Mouse (Mus musculus) gastrocnemius, adult 18-20 months (tissue): ENCODE measurements around the gene Yif1a. TPM values are rescaled to one million over a fixed set of nuclear protein-coding genes. Genes with fewer than 3 reads are reported as not detected.
"Not testable (repeated sequence)": the region's sequence is repeated elsewhere in the genome, so short reads cannot be mapped to it uniquely, and the experiment has no call there.

Experiments used
- DNase-seq: peaks from one replicate; pipeline ENCODE4 v3.0.0; 2021; ENCODE audit warnings: low spot score
- total RNA-seq, 2 experiments: library from RNA; stranded (reverse); gene quantifications; 2 replicates each; pipeline ENCODE4 v1.2.3; 2021

The Yif1a gene
- total RNA-seq, 2 experiments from 2014 or later: 45.1 to 47.0 TPM

- no peak for DNase-seq
Measured at GRCm38 (mm10) chr19:5083961-5084833, 4.1 kb upstream of the Yif1a start.

GRCm38 (mm10) chr19:5084834-5085144 lies 3.5 kb upstream of the Yif1a start:
- DNase-seq: no peak

GRCm38 (mm10) chr19:5085145-5085863 lies 3.0 kb upstream of the Yif1a start, which contains the start of gene Tmem151a:
TSS of gene Tmem151a (minus strand) at chr19:5085531.
- no peak for DNase-seq

- not testable (repeated sequence) for DNase-seq
Measured at GRCm38 (mm10) chr19:5086533-5086932, 1.8 kb upstream of the Yif1a start.

- no peak for DNase-seq
Measured at GRCm38 (mm10) chr19:5089324-5089723, 986 bp downstream of the Yif1a start.

GRCm38 (mm10) chr19:5092083-5092482 lies 3.7 kb downstream of the Yif1a start:
- DNase-seq: no peak

GRCm38 (mm10) chr19:5093481-5094242 lies 5.3 kb downstream of the Yif1a start:
- no peak for DNase-seq

- DNase-seq: peak; percentile 84
Measured at GRCm38 (mm10) chr19:5094243-5094632, 5.9 kb downstream of the Yif1a start.

- DNase-seq: no peak
Measured at GRCm38 (mm10) chr19:5094746-5095417, 6.5 kb downstream of the Yif1a start.

- no peak for DNase-seq
Measured at GRCm38 (mm10) chr19:5095887-5096474, 7.6 kb downstream of the Yif1a start.

GRCm38 (mm10) chr19:5097521-5098362 lies 9.4 kb downstream of the Yif1a start:
- no peak for DNase-seq

GRCm38 (mm10) chr19:5098363-5099143 lies 10.2 kb downstream of the Yif1a start, which contains the start of gene Cnih2:
TSS of gene Cnih2 (minus strand) at chr19:5098521.
- DNase-seq: no peak

- no peak for DNase-seq
Measured at GRCm38 (mm10) chr19:5106074-5106473, 17.7 kb downstream of the Yif1a start.

GRCm38 (mm10) chr19:5106731-5107191 lies 18.4 kb downstream of the Yif1a start, which contains the start of gene Rab1b:
TSS of gene Rab1b (minus strand) at chr19:5107072.
- DNase-seq: peak; percentile 98

- no peak for DNase-seq
Measured at GRCm38 (mm10) chr19:5107556-5108270, 19.4 kb downstream of the Yif1a start.

GRCm38 (mm10) chr19:5108271-5108575 lies 19.9 kb downstream of the Yif1a start:
- DNase-seq: peak; percentile 38

GRCm38 (mm10) chr19:5108702-5109101 lies 20.4 kb downstream of the Yif1a start:
- no peak for DNase-seq

GRCm38 (mm10) chr19:5109659-5110453 lies 21.5 kb downstream of the Yif1a start:
- no peak for DNase-seq
